Mouse (Mus musculus) right cerebral cortex, postnatal 10 days (tissue): ENCODE results near the gene Tmprss9.
"Not testable (repeated sequence)": the region's sequence is repeated elsewhere in the genome, so short reads cannot be mapped to it uniquely, and the experiment has no call there.

Experiments used
- DNase-seq, 2 experiments: peaks; one replicate each; pipeline ENCODE4 v3.0.0; 2021; ENCODE audit warnings: low spot score in 2 of 2

Gene Tmprss9

DNA sequence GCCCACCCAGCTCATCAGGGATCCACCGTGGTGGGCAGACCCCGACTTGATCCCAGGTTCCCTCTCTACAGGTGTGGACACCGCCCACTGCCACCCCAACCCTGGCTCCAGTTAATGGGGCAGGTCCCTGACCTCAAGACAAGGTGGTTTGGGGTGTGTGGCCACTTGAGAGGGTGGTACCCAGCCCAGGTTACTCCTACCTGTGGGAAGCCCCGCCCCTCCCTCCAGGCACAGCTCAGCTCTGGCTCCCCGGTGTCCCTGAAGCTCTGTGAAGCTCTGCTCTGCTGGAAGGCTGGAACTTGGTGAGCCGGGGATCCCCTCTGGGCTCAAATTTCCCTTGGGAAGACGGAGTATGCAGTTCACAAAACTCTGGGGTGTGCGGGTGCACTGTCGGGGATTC lies at the start of gene Tmprss9:
Tmprss9 (plus strand) TSS at position 268 of the 400 bp plus-strand sequence.
- no peak for DNase-seq

DNA sequence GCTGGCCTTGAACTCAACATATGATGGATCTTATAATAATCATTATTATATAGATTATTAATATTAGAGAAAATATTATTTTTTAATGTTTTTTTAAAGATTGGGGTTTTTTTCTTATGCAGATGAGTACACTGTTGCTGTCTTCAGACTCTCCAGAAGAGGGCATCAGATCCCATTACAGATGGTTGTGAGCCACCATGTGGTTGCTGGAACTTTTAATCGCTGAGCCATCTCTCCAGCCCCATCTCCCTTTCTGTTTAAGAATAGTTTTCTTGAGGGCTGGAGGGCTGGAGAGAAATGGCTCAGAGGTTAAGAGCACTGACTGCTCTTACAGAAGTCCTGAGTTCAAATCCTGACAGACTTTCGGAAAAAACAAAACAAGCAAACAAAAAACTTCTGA lies 49.7 kb upstream of the Tmprss9 start:
- no peak for DNase-seq

DNA sequence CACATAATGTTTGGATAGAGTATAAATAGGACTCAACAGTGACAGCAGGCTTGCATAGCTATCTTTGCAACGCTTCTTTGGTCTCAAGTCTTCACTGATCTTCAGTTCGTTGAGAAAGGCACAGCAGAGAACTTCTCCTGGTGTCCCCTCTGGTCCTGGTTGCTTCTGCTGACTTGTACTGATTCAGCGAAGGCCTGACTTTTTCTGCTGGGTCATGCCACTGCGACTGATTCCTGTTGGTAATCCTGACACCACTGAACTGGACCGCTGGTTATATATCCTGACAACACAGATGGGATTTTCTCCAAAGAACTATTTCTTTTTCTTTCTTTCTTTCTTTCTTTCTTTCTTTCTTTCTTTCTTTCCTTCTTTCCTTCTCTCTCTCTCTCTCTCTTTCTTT lies 49.1 kb upstream of the Tmprss9 start:
- no peak for DNase-seq

DNA sequence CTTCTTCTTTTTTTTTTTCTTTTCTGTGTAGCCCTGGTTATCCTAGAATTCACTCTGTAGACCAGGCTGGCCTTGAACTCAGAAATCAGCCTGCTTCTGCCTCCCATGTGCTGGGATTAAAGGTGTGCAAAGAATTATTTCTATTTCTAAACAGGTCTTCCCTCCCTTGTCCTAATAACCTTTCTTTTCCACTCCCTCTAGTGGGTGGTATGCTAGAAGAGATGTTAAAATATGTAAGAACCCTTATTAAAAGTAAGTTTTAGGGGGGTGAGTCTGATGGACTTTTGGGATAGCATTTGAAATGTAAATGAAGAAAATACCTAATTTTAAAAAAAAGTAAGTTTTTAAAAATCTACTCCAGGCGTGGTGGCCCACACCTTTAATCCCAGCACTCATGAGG lies 48.3 kb upstream of the Tmprss9 start:
- no peak for DNase-seq

DNA sequence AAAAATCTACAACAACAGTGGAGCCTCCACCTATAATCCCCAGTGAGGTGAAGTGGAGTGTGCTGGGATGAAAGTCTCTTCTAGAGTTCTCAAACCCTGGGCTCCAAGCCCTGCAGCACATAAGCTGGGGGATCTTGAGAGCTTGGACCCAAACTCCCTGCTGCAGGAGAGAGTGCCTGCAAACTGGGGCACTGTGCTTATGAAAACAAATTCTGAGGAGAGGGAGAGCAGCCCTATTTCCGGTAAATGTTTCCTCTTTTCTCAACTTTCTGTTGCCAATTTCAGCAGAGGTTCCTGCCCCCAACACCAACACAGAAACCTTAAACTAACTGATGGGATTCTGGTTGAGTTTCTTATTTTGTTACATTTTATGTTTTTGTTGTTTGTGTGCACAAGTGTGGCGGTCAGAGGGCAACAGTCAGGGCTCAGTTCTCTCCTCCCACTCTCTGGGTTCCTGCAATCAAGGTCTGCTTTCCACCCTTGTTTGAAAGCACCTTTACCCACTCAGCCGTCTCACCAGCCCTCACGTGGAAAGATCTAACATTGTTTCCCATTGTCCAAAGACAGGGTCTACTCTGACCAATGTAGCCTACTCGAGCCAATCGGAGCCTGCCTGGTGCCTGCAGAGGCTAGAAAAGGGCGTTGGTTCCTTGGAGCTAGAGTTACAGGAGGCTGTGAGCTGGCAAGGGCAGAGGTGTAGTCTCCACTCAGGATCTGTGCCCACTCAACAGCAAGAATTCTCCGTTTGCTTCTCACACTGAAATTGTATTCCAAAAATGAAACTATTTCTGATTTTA lies 47.6 kb upstream of the Tmprss9 start:
- DNase-seq, result no peak

DNA sequence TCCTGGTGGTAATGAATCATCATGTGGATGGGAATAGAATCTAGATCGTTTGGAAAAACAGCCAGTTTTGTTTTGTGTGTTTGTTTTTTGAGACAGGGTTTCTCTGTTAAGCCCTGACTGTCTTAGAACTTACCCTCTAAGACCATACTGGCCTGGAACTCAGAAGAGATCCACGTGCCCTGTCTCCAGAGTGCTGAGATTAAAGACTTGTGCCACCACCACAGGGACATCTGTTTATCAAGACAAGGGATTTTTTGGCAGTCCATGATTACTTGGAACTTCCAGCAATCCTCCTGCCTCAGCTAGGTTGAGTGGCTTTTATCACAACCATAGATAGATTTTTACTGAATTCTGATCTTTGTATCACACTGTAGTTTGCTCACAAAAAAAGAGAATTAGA lies 46.8 kb upstream of the Tmprss9 start:
- DNase-seq, result no peak

DNA sequence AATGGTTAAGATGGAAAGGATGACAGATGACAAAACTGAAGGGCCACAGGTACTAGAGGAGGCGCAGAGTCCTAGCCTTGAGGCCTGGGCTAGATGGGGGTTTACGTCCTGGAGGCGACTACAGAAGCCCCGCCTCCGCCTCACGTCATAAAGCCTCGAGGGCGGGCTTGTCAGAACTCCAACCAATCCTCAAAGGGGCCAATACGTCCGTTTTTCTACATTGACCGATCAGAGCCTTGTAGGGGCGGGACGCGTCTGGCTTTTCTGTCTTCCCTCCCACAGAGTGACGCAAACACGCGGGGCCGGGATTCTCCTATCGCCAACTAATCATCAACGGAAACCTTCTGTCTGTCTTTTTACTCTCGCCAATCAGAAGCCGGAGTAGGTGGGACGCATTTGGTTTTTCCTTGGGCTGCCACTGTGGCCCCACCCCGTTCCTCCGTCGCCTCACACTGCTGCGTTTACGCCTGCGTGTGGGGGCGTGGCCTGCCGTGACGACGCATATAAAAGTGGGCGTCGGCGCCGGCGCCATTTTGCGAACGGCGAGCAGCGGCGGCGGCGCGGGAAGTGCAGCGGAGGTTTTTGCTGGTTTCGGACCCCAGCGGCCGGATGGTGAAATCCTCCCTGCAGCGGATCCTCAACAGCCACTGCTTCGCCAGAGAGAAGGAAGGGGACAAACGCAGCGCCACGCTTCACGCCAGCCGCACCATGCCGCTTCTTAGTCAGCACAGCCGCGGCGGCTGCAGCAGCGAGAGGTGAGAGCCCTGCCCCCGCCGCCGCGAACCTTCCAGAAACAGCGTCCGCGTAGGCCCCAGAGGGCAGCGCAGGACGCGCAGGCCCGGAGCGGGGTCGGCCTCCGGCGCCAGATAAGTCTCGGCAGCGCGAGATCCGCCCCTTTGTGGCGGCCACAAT lies 45.2 kb upstream of the Tmprss9 start, which contains the start of gene Oaz1:
Oaz1 (plus strand) TSS at position 506 of the 912 bp plus-strand sequence.
- DNase-seq, result peak; percentile 99 to 100

DNA sequence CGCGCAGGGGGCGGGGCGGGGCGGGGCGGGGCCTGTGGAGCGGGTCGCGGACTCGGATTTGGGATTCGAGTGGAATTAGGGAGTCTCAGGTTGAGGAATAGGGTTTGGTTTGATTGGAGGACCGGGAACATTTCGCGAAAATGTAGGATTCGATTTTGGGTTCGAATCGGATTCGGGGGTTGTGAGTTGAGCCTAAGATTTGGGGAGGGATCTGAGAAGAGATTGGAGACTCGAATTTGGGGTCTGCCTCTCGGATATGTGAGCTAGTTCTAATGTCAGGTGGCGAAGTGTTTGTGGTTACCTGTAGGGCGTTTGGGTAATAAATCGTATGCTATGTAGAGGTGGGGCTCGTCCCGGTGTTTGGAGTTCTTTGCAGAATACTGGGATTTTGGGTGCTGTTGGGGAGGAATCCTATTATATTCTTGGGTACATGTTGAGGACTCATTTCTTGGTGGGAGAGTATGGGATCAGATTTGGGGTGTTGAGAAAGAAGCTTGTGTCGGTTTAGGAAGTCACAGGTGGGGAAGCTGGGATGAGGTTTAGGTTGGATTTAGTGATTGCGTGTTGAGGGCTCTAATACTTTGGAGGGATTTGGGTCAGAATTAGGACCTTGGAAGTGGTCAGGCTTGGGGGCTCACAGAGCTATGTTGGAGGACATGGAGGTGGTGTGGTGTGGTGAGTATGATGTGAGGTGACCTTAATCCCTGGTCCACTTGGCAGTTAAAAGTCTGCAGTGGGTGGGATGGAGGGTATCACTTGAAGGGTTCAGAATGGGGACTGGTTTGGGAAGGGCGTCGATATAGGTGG lies 44.4 kb upstream of the Tmprss9 start:
- no peak for DNase-seq

DNA sequence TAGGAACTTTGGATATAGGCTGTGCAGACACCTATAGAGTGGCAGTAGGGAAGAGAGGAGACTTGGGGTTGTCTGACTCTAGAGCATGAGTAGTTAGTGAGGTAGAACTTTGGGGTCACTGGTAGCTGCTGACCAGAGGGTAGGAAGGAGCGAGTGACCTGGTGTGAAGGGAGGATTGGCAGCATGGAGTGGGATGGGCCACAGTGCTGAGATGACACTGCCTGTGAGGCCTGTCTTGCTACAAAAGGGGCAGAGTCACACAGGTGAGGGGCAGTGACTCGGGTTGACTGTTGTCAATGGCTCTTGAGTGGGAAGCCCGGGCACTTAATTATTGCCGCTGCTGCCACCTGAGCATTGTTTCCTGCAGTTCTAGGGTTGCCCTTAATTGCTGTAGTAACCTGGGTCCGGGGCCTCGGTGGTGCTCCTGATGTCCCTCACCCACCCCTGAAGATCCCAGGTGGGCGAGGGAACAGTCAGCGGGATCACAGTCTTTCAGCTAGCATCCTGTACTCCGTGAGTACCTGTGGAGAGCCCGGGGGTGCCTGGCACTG lies 43.7 kb upstream of the Tmprss9 start:
- no peak for DNase-seq

DNA sequence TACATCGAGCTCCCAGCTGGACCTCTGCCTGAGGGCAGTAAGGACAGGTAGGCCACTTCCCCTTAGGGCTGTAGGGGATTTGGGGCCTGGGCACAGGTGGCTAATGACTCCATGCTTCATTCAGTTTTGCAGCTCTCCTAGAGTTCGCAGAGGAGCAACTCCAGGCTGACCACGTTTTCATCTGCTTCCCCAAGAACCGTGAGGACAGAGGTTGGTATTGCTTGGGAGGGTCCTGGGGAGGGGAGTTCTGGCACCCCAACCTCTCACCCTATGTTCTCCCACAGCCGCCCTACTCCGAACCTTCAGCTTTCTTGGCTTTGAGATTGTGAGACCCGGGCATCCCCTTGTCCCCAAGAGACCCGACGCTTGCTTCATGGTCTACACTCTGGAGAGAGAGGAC lies 43.1 kb upstream of the Tmprss9 start:
- DNase-seq, result not testable (repeated sequence)

DNA sequence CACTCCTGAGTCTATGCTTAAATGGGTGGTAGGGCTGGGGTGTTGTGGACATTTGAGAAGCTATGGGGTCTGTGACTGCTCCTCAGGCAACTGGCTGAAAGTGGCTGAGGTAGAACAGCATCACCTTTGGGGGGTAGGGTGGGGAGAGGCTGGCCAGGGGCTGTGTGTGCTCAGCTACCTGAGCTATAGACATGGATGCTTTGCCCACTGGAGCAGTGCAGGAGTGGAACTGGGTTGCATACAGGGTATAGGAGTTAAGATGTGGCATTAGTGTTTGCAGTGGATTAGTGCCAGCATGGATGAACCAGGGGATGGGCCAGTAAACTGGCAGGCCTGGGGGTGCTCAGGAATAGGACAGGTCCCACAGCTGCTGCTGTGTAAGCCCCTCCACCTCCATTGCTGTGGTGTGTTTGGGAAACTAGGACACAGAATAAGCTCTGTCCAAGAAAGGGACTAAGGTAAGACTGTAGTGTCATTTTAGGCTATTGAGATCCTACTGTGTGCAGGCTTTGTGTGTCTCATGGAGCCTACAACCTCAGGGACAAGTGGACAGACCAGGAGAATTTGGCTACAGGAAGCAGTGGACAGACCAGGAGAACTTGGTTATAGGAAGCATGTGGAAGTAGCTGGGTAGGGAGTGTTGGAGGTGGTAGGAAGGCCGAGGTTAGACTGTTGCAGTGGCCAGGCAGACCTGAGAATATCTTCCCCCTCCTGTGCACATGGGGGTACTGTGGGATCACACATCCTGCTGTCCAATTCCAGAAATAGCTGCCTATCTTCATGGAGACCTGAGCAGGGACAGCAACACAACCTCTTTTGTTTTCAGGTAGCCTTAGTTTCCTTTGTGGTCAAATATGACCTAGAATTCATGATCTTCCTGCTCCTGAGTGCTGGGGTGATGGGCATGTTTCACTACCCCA lies 42.0 kb upstream of the Tmprss9 start:
- DNase-seq, result no peak

DNA sequence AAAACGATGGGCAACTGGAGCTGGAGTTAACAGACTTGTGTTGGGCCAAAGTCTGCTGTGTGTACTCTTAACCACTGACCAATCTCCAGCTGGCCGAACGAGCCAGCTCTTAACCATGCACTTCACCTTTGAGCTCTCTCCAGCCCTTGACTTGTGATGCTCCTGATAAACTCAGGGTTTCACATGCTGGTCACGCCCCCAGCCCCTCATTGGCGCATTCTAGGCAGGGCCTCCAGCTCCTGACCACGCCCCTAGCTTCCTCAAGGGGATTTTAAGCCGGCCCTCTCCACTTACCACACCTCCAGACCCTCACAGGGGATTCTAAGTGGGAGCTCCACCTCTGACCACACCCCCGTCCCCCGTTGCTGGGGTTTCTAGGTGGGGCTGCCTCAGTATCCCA lies 40.5 kb upstream of the Tmprss9 start:
- DNase-seq, result peak; percentile 68 to 71

DNA sequence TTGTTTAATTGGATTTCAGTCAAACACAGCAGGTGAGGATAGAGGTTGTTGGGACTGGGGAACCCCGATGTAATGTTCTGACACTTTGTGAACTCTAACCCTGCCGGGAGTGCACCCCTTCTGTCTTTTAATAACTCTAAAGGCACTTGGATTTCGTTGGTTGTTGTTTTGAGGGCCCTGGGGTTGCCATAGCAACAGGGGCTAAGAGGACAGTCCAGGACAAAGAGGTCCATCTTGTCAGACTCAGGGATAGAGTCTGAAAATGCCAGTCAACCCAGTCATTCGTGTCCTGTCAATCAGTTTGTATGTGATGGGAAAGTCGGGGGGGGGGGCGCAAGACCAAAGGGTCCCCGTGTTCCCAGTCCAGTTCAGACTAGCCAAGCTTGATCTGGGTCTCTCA lies 38.8 kb upstream of the Tmprss9 start:
- DNase-seq, result no peak

DNA sequence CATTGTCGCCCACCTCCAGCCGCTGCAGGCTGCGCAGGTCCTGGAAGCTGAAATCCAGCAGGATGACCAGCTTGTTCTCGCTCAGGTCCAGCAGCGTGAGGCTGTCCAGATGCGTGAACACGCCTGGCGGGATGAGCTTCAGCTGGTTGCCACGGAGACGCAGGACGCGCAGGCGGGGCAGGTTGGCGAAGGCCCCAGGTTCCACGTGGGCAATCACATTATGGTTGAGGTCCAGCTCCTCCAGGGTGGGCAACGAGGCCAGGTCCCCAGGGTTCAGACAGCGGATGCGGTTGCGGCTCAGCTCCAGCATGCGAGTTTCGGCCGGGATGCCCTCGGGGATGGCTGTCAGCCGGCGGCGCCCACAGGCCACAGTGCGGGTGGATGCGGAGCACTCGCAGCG lies 36.0 kb upstream of the Tmprss9 start:
- no peak for DNase-seq

DNA sequence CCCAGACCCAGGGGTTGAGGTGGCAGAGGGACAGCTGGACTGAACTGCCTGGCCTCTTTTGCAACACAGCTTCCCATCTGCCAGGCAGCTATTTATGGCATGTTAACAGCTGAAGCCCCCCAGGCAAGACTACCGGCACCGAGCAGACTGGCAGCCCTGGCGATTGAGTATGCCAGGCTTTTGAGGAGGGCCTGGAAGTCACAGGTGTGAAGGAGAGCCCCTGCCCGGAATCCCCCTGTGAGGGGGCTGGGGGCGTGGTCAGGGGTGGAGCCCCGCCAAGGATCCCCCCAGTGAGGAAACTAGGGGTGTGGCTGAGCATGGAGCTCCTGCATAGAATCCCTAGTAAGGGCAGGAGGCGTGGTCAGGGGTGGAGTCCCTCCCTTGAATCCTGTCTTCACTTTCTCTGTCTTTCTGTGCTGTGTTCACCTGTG lies 34.7 kb upstream of the Tmprss9 start:
- DNase-seq, result no peak

DNA sequence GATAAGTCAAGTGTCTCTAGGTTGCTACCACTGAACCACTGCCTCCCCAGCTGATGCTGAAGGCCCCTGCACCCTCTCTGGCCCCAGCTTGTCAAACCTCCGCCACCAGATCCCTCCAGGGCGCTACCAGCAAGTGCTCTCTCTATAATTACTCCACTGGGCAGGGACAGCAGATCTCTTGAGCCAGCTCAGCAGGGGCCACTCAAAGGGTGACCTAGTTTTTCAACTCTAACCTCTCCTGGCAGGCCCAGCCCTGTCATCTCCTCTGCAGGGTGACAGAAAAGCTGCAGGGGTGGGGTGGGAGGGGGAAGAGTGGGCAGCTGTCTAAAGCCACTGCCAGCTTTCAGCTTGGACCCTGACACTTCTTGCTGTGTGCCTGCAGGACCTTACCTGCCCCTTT lies 33.8 kb upstream of the Tmprss9 start:
- no peak for DNase-seq

DNA sequence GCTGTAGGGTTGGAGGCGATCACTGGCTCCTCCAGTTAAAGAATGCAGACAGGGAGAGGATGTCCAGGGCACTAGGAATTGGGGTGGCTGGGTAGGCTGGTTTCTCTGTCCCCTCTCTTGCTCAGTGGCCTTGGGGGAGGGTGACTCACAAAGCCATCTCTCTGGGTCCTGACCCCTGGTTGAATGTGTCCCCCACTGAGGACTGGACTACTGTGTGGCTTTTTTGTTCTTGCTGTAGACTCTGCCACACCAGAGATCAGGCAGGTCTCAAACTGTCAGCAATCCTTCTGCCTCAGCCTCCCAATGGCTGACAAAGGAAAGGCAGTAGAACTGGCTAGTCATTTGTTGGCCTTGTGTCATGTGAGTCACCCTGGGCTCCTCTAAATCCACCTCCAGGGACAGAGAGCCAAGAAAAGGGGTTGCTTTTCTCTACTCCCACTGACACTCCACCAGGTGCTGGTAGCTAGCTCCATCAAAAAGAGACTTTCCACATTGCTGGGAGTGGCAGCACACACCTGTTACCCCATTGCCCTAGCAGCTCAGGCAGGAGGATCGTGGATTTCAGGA lies 33.2 kb upstream of the Tmprss9 start:
- no peak for DNase-seq

DNA sequence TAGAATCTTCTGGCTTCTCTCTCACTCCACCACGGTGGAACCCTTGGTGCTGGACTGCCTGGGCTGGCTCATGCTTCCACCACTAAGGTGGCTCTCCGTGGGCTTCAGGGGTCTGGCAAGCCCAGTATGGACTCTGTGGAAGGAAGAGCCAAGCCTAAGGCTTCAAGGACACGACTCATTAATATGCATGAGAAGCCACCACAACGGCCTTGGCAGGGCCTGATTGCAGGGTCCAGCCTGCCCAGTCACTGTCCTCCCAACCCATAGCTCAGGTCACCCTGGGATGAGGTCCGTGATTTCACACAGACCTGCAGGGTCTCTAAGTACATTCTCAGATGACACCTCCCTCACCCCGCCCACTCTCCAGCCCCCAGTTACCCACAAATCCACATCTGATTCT lies 31.8 kb upstream of the Tmprss9 start:
- no peak for DNase-seq

DNA sequence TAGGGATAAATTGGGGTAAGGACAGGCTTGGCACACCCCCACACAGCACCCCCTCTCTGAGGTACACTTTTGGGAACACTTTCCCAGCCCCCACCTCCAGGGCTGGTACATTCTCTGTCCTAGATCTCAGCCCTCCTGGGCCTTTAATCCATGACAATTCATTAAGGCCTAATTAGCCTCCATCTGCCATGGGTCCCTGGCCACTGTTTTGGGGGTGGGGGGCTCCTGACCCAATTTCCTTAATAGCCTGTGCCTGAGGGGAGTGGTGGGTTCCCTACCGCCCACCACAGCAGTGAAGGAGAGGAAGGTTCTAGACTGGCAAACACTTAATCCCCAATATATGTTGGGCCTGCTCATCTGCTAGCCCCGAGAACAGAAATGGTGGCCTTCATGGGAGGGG lies 30.0 kb upstream of the Tmprss9 start:
- DNase-seq, result no peak

DNA sequence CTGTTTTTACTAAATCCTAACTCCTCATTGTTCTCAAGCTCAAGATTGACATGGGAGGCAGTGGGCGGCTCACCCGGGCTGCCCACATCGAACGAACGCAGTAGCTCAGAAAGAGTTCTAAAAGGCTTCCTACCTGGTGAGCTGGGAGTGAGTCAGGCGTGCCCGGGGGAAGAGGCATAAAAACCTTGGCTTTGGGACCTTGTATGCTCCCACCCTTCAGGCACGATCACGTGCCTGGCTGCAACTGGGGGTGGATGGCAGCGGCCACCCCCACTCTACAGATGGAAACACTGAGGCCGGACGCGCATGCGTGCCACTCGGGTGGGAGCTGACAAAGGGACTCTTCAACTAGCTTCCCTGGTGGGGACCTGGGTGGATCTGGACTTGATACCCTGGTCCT lies 29.3 kb upstream of the Tmprss9 start:
- no peak for DNase-seq
